Mouse (Mus musculus): ENCODE measurements at regions not wholly inside any gene's neighbourhood (a gene's known extent, or its start where the extent isn't known, plus 50 kb on each side); places are given as distances from the start of the nearest gene placed in this dataset.

DNA sequence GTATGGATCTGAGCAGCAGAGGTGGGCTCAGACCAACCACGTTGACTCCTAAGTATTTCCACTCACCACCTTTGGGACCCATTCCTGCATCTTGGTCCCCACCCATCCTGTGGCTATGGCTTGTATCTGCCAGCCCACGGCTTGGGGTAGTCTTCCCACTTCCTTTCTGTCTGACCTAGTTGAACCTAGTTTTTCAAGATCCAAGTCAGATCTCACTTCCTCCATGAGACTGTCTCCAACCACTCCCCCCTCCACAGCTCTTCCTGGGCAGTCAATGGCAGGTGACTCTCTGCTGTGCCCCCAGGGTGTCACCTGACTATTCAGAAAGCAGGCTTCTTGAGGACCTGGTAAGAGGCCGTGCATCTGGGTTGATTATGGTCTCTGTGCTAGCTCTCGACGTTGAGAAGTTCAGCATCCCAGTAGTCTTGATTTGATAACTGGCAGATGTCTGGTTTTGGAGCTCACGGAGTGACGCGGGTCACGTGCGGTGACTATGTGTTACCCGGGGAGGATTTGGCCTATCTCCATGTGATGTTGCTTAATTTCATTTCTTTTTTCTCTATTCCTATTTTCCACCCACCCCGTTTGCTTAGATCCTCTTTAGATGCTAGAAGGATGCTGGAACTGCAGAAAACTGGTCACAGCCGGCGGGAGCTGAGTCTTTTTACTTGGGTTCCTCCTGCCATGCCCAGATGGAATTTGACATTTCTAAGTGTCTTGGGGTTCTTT lies 147.5 kb upstream of the Mrps10 start:
- DNase-seq: no peak

DNA sequence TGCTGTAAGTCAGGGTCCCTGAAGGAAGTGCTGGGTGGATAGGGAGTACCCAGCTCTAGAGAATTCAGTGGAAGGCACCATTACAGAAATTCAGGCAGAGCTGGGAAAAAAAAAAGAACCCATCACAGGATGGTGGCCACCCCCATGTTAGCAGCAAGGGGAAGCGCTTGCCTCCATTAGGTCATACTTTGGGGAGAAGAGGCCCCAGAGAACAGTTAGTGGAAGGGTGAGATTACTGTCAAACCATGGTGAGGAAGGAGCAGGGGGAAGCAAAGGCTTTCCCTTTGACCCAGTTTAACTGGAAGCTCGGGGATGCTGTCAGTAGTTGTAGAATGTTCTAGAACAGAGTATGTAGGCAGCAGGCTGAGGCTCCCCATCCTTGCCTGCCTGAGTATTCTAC lies 148.8 kb upstream of the Mrps10 start:
- no peak for DNase-seq

DNA sequence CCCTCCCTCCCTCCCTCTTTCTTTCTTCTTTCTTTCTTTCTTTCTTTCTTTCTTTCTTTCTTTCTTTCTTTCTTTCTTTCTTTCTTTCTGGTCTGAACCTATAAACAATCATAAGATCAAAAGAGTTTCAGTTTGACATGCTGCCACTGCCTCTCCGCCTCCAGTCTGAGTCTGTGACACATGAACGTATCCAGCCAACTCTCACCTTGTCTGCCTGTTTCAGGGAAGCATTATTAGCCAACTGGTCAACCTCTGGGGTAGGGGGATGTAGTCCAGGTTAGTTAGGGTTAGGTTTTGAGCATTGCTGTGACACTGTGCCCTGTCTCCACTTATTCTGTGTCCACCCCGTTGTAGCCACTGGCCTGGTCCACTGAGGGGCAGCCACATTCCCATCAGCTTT lies 152.2 kb upstream of the Mrps10 start:
- no peak for DNase-seq

DNA sequence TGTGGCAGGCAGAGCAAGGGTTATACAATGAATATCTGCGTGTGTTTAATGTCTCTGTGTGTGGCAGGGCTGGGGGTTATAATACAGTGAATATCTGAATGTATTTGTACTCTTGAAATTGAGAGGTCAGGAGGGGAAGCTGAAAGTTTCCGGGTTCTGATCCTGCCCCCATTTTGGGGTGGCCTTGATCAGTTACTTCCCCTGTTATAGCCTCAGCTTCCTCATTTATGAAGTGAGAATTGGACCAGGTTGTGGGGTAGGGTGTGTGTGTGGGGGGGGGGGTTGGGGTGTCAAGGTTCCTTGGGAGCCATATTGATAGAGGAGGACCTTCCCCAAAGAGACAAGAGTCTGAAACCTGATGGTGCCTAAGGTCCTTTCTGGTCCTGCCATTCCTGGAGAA lies 152.8 kb upstream of the Mrps10 start:
- DNase-seq: no peak

DNA sequence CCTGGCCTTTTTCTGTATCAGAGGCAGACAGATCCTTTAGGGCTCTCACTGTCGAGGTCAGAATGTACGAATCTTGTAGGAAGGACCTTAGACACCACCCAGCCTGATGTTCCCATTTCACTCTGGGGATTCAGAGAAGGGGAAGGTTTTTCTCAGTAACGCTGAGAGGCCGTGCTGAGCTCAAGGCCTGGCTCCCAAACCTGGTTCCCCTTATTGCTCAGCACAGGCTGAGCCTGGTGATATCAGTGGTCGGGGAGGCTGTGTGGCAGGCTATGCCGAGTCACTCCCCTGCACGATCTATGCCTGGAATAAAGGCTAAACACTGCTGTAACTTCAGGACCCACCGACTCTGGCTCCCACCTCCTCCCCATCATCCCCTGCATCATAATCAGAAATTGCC lies 154.6 kb upstream of the Mrps10 start:
- no peak for DNase-seq

DNA sequence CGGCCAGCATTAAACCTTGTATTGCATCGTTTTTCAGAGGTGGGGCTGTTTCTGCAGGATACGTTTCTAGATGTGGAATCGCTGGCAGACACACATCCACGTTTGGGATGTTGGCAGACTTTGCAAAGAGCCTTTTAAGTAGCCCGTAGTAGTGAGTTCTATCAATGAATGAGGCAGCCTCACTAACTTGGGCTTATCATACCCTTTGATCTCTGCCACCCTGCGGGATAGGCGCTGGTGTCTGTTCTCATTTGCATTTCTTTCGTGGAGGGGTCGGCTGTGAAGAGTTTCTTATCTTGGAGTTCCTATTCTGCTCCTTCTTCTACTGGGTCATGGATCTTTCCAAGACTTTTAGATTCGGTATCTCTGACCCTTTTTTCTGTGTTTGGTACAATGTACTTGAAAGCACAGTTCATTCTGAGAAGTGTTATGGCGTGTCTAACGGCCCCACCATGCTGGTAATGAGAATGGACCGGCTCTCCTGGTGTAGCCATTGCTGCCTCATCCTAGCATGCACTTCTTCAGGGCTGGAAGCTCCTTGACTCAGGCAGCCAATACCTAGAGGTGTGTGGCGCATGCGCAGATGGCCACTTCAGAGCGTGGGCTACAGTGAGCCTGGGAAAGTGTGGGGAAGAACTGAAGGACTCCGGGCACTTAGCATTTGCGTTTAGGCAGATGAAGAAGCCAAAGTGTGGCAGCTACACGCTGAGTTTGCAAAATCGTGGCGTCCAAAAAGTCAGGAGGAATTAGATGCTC lies 158.1 kb upstream of the Mrps10 start:
- no peak for DNase-seq

DNA sequence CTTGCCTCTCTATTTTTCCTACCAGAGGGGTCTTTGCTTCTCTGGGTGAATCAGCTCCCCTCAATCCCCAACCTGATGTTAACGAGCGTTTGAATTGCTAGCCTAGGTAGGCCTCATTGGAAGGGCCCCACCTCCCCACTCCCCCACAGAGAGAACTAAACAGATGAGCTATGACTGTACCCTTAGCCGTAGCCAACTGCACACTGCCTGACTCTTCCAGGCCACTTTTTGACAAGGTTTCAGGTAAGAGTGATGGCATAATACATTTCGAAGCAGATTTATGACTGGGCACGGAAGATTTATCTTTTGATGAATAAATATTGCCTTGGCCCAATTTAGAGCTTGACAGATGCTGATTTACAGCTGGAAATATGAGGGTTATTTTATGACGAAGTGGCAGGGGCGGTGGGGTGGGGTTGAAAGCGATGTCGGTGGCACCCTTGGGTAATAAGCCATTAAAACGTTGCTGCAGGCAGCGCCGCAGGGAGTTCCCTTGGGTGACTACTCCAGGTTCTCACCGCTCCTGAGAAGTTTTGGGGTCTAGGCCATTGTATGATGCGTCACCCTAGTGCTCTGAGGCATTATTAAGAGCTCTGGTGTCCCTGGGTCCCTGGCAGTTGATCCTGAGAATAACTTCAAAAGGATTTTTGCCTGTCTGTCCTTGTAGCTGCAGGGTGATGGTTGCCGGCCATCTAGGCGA lies 159.7 kb upstream of the Mrps10 start:
- DNase-seq: no peak

DNA sequence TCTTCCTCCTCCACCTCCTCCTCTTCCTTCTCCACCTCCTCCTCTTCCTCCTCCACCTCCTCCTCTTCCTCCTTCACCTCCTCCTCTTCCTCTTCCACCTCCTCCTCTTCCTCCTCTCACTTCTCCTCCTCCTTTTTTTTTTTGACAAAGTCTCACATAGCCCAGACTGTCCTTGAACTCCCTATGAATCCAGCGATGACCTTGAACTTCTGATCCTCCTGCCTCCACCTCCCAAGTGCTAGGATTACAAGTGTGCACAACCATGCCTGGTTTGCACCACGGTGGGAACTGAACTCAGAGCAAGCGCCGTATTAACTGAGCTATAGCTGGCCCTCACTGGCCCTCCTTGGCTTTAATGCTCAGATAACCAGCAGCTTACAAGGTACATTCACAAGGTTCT lies 161.2 kb upstream of the Mrps10 start:
- no peak for DNase-seq

DNA sequence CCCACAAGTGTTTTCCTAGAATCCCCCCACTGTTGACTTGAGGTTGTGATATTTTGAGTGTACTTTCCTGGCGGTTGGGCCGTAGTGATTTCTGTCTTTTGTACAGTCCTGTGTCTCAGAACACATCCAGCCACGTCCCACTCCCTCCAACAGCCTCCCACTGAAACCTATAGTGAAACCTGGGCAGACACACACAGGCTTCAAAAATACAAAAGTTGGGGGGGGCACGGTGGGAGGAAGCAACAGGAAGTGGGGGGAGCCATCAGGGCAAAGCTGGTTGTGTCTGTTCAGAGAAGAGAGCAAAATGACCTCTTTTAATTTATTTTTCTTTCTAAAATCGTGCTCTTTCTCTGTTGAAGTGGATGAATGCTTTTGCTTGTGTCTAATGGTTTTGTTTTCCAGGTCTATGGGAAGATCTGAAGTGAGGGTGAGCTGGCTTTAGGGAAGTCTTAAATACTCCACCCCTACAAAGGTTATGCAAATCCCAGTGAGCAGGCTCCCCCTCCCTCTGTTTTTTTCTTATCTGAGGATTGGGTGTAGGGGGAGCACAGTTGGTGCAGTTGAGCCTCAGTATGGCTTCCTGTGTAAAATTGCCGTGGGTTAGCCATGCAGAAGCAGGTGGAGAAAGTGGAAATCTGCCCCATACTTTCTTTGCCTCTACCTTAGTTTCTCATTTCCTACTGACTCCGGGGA lies 164.1 kb upstream of the Mrps10 start:
- DNase-seq: no peak

DNA sequence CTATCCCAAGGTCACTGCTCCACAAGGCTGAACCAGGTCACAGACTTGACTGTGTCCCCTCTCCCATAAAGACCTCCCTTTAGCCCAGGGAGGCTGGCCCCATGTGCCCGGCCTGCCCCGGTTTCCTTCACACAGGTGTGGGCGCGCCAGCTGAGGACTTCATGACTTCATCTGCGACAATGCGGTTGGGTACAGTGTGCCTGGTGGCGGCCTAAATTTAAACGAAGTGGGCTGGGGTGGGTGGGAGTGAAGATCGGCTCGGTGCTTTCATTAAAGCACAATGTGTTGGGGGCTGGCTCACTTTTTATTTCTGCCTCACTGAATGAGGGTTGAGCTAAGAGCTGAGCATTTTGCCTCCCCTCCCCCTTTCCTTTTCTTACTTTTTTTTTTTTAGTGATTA lies 169.5 kb upstream of the Mrps10 start:
- DNase-seq: no peak

DNA sequence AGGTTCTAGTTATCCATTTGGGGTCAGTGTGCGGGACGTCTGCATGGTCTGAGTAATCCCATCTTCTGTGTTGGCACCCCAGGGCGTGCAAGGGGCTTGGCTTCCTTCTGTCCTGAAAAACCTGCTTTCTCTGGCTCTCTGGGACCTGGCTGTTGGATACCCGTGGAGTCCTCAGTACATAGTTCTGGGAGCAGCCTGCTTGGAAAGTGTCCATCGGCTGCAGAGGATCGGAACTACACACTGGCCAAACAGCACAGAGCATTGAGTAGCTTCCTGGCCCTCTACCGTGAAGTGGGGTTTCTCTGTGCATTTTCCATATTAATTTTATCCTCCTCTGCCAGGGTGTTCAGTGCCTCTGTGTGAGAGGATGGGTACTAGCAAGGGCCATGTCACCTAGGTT lies 170.7 kb upstream of the Mrps10 start:
- DNase-seq: no peak

DNA sequence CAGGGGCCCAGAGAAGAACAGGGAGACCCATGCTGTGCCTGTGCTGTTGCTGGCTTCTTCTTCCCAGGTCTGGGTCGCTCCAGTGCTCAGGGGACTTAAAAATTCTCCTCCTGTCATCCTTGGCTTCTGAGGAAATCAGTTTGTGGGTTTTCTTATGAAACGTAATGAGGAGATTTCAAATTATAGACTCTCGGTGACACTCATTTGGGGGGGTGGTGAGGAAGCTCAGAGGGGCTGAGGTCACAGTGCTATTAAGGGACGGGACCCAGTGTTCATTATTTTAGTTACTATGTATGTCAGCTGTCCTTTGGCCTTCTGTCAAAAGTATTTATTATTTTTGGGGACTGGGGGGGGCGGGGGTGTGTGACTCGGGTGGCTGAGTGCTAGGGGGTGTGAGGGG lies 171.7 kb upstream of the Mrps10 start:
- no peak for DNase-seq

DNA sequence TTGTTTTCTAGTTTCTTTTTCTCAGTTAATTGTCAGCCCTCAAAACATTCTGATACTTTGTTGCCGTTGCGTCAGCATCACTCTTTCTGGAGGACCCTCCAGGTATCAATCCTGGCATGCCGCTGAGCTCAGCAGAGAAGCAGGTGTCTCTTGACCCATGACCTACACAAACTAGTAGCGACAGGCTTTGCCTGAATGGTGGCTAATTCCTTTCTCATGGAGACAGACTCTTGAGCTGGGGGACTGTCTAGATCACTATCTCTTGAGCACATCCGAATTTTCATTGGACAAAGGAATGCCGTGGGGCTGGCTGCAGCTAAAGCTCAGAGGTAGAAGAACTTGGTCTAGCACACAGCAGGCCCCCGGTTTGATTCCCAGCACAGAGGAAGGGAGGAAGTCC lies 172.7 kb upstream of the Mrps10 start:
- DNase-seq: no peak

DNA sequence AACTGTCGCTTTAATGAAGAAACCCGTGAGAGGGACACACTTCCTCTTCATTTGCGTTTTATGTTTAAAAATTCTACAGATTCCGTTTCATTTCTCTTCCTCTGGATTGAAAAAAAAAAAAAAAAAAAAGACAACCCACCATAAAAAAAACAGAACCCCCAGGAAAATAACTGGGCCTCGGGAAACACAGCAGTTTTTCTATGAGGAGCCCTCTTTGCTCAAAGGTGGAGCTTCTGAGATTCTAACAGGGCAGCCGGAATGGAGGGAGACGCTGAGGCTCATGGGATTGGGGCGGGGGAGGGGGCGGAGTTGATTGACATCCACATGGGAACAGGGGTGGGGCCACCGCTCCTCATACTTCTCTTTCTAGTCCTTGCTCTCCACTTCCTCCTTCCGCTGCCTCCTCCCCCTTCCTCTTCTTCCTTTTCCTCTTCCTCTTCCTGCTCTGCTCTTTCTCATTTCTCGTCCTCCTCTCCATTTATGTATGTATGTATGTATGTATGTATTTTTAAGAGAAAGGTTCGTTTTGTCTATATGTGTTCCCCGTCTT lies 174.1 kb upstream of the Mrps10 start:
- DNase-seq: no peak

DNA sequence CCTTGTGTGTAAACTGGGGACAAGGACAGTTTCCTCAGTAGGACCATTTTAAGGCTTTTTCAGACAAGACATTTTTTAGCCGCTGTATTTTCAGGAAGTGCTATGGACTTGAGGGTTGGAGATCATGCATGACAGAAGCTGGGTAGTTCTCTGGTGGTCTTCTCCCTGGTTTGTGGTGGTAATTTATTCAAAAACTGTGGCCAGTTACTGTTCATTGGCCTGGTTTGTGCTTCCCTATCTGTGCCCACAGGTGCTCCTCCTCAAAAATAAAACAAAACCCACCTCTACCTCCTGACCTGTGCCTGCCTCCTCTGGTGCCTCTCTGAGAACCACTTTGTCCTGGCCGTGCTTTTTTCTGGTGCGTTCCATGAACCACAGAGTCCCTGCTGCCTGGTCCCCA lies 177.3 kb upstream of the Mrps10 start:
- DNase-seq: no peak

DNA sequence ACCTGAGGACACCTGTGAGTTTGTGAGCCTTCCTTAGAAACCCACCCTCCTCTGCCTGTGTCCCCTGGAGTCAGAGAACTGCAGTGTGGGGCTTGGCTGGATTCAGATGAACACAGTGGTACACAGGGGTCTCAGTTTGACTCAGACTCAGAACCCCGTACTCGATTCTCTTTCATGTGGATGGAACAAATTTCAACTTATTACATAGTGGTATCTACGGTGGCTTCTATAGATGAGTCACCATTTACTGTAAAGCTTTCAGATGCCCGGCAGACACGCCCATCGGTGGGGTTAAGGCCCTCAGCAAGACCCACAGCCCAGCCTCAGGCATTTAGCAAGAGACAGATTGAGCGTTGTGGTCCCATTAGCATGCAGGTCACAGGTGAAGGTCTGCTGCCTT lies 178.9 kb upstream of the Mrps10 start:
- DNase-seq: no peak

DNA sequence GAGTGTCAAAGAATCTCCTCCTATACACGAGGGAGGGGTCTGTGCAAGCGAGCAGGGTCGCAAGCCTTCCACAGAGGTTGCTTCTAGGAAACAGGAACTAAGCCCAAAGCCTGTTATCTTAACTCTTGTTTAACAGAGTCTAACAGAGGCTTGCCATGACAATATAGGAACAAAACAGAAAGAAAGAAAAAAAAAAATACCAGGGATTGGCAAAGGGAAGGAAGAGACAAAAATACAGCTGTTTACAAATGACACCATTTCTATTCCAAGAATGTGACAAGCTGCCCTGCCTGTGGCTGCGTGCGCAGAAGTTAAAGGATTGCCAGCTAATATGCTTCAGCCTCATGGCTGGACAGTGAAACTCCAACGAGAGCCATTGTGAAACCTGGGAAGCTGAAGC lies 173.8 kb upstream of the Ubr2 start:
- no peak for DNase-seq

DNA sequence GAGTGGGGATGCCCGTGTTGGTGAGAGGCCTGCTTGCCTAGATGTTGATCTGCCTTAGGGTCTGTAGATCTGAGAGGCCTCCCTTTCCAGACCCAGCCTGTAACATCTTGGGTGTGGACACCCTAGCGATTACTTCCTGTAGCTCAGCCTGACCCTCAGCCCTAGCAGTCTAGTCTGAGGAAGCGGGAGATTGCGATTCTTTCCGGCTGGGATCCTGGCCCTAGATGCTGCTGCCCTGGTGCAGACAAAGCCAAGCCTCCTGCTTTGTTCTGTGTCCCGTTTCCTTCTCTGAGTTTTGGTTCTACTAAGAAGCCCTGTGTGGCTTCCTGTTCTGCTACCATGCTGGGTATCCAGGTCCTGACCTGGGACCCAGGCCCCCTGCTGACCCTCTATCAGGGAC lies 171.8 kb upstream of the Ubr2 start:
- DNase-seq: no peak

DNA sequence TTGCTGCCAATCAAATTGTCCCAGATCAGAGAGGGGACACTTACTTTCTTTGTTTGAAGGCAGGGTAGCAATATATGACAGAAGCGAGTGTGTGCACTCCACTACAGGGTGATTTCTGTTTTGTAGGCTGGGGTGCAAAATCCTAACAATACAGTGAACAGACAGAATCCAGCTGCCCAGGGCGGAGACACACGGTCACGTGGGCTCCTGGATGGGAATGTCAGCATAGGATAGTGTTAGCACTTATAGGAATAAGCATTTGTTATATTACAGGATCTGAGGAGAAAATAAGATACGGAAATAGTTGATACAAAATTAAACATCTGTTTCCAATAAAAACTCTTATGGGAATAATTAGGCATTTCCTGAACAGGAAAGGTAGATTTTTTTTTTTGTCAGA lies 169.1 kb upstream of the Ubr2 start:
- no peak for DNase-seq

DNA sequence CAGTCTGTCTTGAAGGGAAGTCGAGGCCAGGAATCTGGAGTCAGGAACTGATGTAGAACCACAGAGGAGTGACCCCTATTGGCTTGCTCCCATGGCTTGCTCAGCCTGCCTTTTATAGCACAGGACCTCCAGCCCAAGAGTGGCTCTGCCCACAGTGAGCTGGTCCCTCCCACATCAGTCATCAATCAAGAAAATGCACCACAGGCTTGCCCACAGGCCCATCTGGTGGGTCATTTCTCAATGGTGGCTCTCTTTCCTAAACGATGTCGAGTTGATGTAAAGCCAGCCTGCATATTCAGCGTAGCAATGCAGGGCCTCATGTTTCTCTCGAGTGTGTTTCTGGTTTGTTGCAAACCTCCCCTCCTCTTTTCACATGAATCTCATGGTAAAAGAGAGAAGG lies 168.3 kb upstream of the Ubr2 start:
- DNase-seq: no peak

DNA sequence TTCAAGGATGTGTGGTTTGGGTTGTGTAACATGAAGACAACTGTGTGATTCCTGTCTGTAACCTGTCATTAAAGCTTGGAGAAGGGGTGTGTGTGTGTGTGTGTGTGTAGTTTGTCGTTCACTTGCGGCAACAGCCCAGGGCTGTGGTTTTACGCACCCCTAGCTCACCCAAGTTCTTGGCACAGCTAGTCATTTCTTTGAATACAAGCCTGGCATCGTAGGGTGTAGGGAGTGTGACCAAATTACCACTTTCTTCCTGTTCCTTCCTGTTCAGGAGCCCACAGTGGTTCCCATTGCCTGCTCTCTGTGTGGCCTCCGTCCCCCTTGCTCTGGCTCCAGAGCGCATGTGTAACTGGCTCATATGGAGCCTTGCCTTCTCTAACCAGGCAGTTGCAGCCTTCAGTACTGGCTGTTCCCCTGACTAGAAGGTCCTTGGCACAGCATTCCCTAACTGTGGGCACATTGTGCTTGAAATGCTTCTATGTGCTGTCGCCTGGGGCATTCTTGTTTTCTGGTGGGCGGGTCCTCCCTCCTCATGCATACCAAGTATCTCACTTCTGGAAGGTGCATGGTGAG lies 167.4 kb upstream of the Ubr2 start:
- no peak for DNase-seq

DNA sequence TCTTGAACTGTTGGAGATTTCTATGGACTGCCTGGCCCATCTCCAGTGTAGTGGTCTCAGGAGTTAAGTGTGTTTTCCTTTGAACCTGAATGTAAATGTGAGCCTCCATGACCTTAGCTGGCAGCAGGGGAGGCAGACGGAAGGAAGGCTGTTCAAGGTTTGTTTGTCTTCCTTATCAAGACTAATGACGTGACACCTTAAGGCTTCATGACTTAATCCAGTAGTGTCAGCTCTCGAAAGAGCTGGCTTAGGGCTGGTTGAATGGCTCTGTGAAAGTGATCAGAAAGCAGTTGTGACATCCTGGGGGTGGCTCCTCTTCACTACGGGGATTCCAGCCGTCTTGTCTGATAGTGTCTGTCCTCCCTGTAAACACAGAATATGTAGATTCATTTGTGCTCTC lies 166.0 kb upstream of the Ubr2 start:
- no peak for DNase-seq

DNA sequence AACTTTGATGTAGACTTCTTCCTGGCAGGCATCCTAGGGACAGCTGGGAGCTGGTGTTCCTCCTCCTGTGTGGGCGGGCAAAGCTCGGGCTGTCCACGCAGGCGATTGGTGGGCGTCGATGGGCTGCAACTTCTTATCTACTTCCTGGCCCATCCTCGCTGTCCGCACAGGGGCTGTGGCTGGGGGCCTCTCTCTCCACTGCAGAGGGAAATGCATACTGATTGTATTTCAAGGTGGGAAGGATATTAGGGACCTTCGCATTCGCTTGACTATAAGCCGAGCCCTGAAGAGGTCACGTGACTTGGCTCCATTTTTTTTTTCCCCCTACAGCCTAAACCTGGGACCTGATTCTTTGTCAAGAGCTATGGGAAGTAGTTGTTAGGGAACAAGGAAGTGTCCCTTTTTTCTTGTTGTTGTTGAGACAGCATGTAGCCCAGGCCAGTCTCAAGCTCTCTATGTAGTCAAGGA lies 164.4 kb upstream of the Ubr2 start:
- no peak for DNase-seq
